Mouse (Mus musculus): ENCODE measurements around the gene Fbxw8. TPM values are rescaled to one million over a fixed set of nuclear protein-coding genes. Genes with fewer than 3 reads are reported as not detected.
A peak's percentile ranks its signal among the peaks of the same experiment; 100 is the strongest.

The Fbxw8 gene
- polyA plus RNA-seq, 1 experiment: 37.1 TPM

- Histone ChIP-seq H3K36me3 (ENCODE audit: control insufficient read depth, insufficient read depth, low read length, poor library complexity, severe bottlenecking) (no peaks in the 10 kb centered on the region), H3K27ac (ENCODE audit: insufficient read depth, low read length) (no peak overlapping the region), H3K27me3 (ENCODE audit: control insufficient read depth, insufficient read depth, low read length, poor library complexity, severe bottlenecking) (no peaks in the 10 kb centered on the region), H3K9ac (ENCODE audit: low read depth, poor library complexity, severe bottlenecking) (no peak overlapping the region; the same call in 1 of the 2 replicates), H3K4me1 (ENCODE audit: control insufficient read depth, insufficient read depth, low read length) (peaks cover 2% of the 10 kb centered on the region), H3K4me3 (ENCODE audit: low read depth, low read length) (peak overlapping the region; percentile 19), H3K9me3 (replicated peaks; ENCODE audit: control insufficient read depth, insufficient read depth, low read length, poor library complexity, severe bottlenecking) (no peaks in the 10 kb centered on the region)
- peak; percentile 62 for TF ChIP-seq EP300 (IDR thresholded peaks at IDR 0.05; ENCODE audit: insufficient read depth, low read depth, low read length)
- no peak for TF ChIP-seq CTCF (IDR thresholded peaks at IDR 0.05; ENCODE audit: low read depth, low read length)
Observed at GRCm38 (mm10) chr5:118015028-118015427, 140.2 kb downstream of the Fbxw8 start.

Other genes starting within 250 kb of the Fbxw8 start
- gene Fbxo21, start 178.7 kb downstream of the Fbxw8 start, polyA plus RNA-seq (2011; ENCODE audit: insufficient read depth, insufficient read length, low read depth, missing spikeins): 54.6 and 60.1 TPM in 2 replicates
- 8.8 and 12.3 TPM in 2 replicates for gene Tesc, start 127.7 kb downstream of the Fbxw8 start, polyA plus RNA-seq (2011; ENCODE audit: insufficient read depth, insufficient read length, low read depth, missing spikeins)
- gene Hrk, start 9.2 kb upstream of the Fbxw8 start, polyA plus RNA-seq (2011; ENCODE audit: insufficient read depth, insufficient read length, low read depth, missing spikeins): 1.3 and 1.6 TPM in 2 replicates
- gene Rnft2, start 89.7 kb upstream of the Fbxw8 start, polyA plus RNA-seq (2011; ENCODE audit: insufficient read depth, insufficient read length, low read depth, missing spikeins): 7.8 and 10.3 TPM in 2 replicates
- 8.0 and 9.4 TPM in 2 replicates for gene 2410131K14Rik, start 89.8 kb upstream of the Fbxw8 start, polyA plus RNA-seq (2011; ENCODE audit: insufficient read depth, insufficient read length, low read depth, missing spikeins)